Mouse (Mus musculus): ENCODE data around the gene Vmn2r120.
"Not testable (repeated sequence)": the region's sequence is repeated elsewhere in the genome, so short reads cannot be mapped to it uniquely, and the experiment has no call there.

Gene Vmn2r120

GRCm38 (mm10) chr17:57545405-57545804 is at the start of gene Vmn2r120:
Vmn2r120 (minus strand) TSS chr17:57545505.
- no peak for DNase-seq

- not testable (repeated sequence) for DNase-seq
Measured at GRCm38 (mm10) chr17:57587273-57587672, 42.0 kb upstream of the Vmn2r120 start.

GRCm38 (mm10) chr17:57574075-57574705 is 28.9 kb upstream of the Vmn2r120 start:
- no peak for DNase-seq
